Mouse (Mus musculus): Measurements from ENCODE around the gene Dab1. TPM values are rescaled to one million over a fixed set of nuclear protein-coding genes. Genes with fewer than 3 reads are reported as not detected.

Gene Dab1
- total RNA-seq, 2 experiments from 2014 or later, result 0.41 to 1.2 TPM

DNA sequence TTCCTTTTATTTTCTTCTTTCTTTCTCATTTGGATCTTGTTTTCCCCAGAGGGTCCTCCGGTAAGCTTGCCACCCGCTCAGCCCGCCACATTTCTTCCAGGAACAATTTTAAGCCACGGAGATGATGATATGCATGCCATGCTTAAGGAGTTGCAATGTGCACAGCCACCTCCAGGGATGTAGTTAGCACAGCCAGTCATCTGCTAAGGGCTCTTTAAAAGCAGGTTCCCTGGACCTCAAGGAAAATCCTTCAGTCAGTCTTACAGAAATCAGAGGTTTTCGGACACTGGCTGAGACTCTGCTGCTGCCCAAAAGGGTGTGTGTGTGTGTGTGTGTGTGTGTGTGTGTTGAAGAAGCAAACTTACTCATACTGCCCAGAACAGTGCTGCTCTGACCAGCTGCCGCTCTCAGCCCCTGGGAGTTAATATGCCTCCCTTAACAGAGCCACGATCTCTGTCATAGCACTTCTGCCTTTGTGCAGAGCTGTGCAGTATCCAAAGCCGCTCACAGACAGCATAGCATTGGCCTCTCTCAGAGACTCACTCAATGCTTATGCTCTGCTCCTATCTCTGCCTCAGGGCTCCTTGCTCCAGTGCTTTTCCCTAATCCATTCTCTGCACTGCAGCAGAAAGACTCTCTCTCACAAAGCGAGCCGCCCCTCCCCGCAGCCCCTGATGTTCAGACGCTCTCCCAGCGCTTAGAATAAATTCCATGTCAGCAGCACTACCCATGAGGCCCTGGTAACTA is 1141.9 kb downstream of the Dab1 start:
- DNase-seq, result no peak

DNA sequence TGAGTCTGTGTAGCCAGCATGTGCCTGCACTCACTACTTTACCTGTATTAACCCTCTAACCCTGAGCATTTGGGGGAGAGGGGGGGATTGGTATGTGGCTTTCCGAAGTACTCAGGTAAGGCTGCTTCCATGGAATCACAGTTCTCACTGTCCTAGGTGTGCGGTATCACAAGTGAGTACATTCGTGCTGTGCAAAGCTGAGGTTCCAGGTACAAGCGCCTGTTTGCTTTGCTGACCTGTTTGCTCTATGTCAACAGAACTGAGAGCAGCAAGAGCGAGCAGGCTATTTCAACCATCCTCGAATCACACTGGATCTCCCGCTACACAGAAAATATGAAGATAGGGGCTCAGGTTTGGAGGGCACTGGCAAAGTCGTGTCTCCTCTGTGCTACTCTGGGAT is 1146.9 kb downstream of the Dab1 start, which contains the start of gene C8b:
C8b (plus strand) TSS at position 253 of the 400 bp plus-strand sequence.
- DNase-seq, result no peak

DNA sequence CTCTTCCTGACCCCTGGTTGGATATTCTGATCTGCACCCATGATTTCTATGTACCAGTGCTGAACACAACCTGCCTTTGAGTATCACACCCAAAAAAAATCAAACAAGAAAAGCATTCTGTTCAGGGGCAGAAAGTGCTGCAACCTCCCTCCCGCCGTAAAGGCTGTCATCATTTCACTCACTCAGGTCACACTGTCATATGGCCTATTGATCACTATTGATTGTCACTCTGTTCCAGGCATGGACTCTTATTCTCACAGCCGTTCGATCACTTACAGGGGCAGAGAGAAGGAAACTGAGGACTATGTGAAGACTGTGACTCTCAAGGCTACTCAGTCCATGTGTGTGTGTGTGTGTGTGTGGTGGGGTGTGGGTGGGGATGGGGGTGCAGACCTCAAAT is 1149.0 kb downstream of the Dab1 start:
- no peak for DNase-seq

DNA sequence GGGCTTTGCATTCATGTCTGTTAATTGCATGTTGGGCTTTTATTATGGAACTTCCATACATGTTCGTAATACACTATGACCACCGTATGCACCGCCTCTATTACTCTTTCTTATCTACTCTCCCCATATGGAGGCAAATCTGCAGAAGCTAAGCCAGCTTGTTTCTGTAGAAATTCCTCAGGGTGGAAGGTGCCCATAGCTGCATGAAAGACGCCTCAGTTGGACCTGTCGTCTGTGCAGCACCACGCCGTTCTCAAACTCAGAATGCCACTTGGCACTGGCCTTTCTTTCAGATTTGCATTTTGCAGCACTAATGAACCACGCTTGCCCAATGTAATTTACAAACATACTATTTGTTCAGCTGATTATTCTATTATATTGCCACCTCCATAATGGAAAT is 1150.4 kb downstream of the Dab1 start:
- no peak for DNase-seq

DNA sequence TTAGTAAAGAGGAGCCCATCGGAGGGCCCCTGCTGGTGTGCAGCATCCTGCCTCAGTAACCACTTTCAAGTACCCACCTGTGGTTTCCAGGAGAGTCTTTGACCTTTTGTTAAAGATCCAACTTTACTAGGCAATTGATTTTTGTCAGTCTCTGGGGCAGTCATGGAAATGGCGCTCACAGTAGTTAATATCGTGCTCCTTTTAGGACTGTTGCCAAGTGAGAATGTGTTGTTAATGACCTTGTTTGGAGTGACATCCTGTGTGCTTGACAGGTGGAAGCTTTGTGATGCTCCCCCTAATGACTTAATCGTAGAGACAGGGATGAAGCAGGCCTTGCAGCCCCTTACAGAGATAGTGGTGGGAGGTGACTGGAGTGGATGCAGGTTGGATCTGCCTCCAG is 1151.2 kb downstream of the Dab1 start:
- no peak for DNase-seq

DNA sequence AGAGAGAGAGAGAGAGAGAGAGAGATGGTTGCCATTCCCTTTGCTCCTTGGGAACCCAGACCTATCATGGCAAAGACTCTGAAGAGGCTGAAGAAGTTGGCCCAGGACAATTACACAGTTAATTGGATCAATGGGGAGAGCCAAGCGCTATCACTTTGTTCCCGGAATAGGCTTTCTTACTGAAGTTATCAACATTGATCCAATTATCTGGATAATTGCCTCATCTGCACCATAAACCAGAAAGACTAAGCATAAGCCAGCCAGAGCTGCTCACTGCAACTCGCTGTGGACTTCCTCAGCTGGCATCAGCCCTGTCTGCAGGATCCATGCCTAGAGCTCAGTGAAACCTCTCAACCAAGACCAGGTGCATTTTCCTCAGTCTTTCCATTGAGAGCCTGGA is 1156.4 kb downstream of the Dab1 start:
- DNase-seq, result no peak

DNA sequence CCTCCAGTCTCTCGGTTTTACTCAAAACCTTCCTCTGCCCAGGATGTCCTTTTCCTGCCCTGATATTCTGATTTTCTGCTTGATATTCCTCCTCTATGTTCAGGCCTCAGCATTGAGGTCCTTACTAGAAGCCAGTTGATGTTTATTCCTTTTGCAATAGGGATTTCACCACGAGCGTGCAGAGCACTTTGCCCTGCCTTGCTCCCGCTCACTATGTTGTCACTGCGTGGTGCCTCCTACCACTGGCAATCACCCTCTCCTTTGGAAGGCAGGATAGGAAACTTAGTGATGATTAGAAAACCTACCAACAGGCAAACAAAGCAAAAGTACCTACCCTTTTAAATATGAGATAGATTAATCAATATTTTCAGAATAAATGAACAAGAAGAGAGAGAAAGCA is 1160.3 kb downstream of the Dab1 start:
- no peak for DNase-seq

DNA sequence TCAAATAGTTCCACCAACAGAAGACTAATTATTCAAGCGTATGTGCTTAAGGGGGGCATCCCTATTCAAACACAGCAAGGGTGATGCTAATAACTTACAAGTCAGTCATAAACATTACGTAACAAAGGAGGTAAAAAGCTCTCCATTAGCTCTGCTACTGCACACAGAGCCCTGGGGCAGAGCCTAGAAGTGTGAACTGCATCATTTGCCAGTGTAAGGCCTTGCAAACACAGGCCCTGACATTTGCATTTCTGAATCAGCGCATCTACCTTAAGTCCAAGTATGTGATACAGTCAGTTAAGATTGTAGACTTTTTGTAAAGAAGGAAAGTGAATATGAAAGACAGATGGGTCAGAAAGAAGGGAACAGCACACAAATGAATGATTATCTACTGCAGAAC is 1162.3 kb downstream of the Dab1 start:
- DNase-seq, result no peak

DNA sequence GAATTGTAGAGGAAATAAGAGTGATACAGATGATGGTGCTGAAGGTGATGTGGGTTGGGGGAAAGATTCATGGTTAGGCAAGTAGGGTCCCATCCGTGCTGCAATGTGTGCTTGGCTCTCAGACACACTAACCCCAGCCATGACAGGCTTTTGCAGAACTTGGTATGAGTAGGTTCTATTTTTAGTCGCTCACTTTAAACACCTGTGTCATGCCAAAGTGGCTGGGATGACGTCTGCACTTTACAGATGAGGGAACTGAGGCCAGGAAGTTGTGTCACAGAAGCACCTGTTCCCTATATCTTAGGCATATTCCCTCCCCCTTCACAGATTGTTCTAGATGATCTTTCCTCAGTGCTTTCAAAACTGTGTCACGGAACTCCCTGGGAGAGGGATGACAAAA is 1163.2 kb downstream of the Dab1 start:
- DNase-seq, result no peak

DNA sequence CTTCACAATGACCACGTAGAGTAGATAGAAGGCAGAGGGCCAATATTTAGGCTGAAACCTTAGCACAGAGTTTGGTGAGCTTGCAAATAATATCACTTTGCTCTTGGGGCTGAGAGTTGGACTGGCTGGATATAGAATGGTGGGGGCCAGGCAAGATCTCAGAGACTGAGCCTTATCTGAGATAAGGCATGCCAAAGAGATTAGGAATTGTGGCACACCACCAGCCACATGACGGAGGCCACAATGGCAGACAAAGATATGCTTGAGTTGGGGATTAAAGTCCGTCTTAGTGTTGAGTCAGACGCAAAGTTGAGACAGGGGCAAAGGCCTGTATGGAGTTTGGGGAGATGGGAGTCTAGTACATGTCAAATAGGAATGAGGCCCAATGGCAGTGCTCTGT is 1173.0 kb downstream of the Dab1 start:
- no peak for DNase-seq

All from gastrocnemius, postnatal 10 days (tissue).